Mouse (Mus musculus) midbrain, embryonic 14.5 days (tissue): ENCODE measurements around the gene Wdr62. TPM values are rescaled to one million over a fixed set of nuclear protein-coding genes. Genes with fewer than 3 reads are reported as not detected.

ENCODE experiments used
- ATAC-seq: fragments of 200-750 bp; cut with Nextera tagmentation; 2 replicates; pipeline ENCODE4 v1.8.0; 2017; ENCODE audit warnings: moderate number of reproducible peaks, moderate library complexity; ENCODE audit not compliant: low FRiP score, low TSS enrichment
- DNase-seq: peaks from one replicate; pipeline ENCODE4 v3.0.0-alpha.2; 2015
- H3K27ac ChIP-seq: fragments of 300-500 bp; sonication (generic); replicated peaks from 2 replicates; pipeline ENCODE4 v1.5.1; 2014; ENCODE audit warnings: mild to moderate bottlenecking, low read depth, low read length, moderate library complexity
- H3K27me3 ChIP-seq: fragments of 300-500 bp; sonication (generic); 2 replicates; pipeline ENCODE4 v1.6.1; 2014; ENCODE audit warnings: low read length, control low read depth, mixed read lengths; ENCODE audit not compliant: control insufficient read depth, insufficient read depth
- H3K36me3 ChIP-seq: fragments of 300-500 bp; sonication (generic); 2 replicates; pipeline ENCODE4 v1.6.1; 2014; ENCODE audit warnings: low read length, control low read depth; ENCODE audit not compliant: control insufficient read depth, insufficient read depth
- H3K4me1 ChIP-seq: fragments of 300-500 bp; sonication (generic); 2 replicates; pipeline ENCODE4 v1.6.1; 2014; ENCODE audit warnings: mild to moderate bottlenecking, antibody characterized with exemption, low read length, control low read depth; ENCODE audit not compliant: control insufficient read depth, insufficient read depth
- H3K4me2 ChIP-seq: fragments of 300-500 bp; sonication (generic); 2 replicates; pipeline ENCODE4 v1.6.1; 2014; ENCODE audit warnings: mild to moderate bottlenecking, low read length, moderate library complexity
- H3K4me3 ChIP-seq: fragments of 300-500 bp; sonication (generic); replicated peaks from 2 replicates; pipeline ENCODE4 v1.5.1; 2014; ENCODE audit warnings: low read depth, low read length
- H3K9ac ChIP-seq: fragments of 300-500 bp; sonication (generic); replicated peaks from 2 replicates; pipeline ENCODE4 v1.6.1; 2014; ENCODE audit warnings: mild to moderate bottlenecking, low read length, moderate library complexity
- H3K9me3 ChIP-seq: fragments of 300-500 bp; sonication (generic); 2 replicates; pipeline ENCODE4 v1.6.1; 2016; ENCODE audit warnings: low read length, control low read depth, mixed read lengths; ENCODE audit not compliant: control insufficient read depth
- WGBS: fragments of 180-500 bp; shearing (Covaris S2); extraction: QIAGEN DNeasy Blood & Tissue Kit; methylation state at CpG from one replicate; pipeline ENCODE4 v1.1.7; 2014; 5-methylcytosine and 5-hydroxymethylcytosine counted together
- polyA plus RNA-seq: library from polyadenylated mRNA; unstranded; fragments of >200 nt; fragmentation: Nextera tagmentation; extraction: Ambion mirVana; gene quantifications from 2 replicates; pipeline ENCODE4 v1.2.1, GENCODE M21; 2014

The Wdr62 gene
- polyA plus RNA-seq, 1 experiment from 2014 or later, result 5.0 TPM

GRCm38 (mm10) chr7:30280670-30281138, 485 bp upstream of the Wdr62 start:
- peak overlapping the region; percentile 61 for H3K4me3 ChIP-seq
- H3K4me2 ChIP-seq, result peak overlapping the region; percentile 93
- H3K27ac ChIP-seq, result peak overlapping the region; percentile 95
- peak; percentile 95 for DNase-seq
- no peaks in the 10 kb centered on the region for H3K9me3 ChIP-seq
- no peaks in the 10 kb centered on the region for H3K36me3 ChIP-seq
- ATAC-seq, result peak; percentile 88
- under 1% methylated on average over 20 of the region's 20 CpGs for WGBS
- peaks cover 9% of the 10 kb centered on the region; the same call in 1 of the 2 replicates for H3K4me1 ChIP-seq
- peak overlapping the region; percentile 47 for H3K9ac ChIP-seq
- H3K27me3 ChIP-seq, result no peaks in the 10 kb centered on the region

- H3K27me3 ChIP-seq, result no peaks in the 10 kb centered on the region
- H3K36me3 ChIP-seq, result no peaks in the 10 kb centered on the region
- no peaks in the 10 kb centered on the region for H3K9me3 ChIP-seq
- peaks cover 9% of the 10 kb centered on the region; the same call in 1 of the 2 replicates for H3K4me1 ChIP-seq
- H3K27ac ChIP-seq, result no peak overlapping the region
- DNase-seq, result no peak
- H3K4me3 ChIP-seq, result peak overlapping the region; percentile 61
- under 1% methylated on average over 6 of the region's 6 CpGs for WGBS
- H3K9ac ChIP-seq, result peak overlapping the region; percentile 44; the same call in 1 of the 2 replicates
- peak overlapping the region; percentile 93 for H3K4me2 ChIP-seq
- no peak for ATAC-seq
Observed at GRCm38 (mm10) chr7:30279536-30279935, 683 bp downstream of the Wdr62 start.

GRCm38 (mm10) chr7:30278911-30279310, 1.3 kb downstream of the Wdr62 start:
- peaks cover 9% of the 10 kb centered on the region; the same call in 1 of the 2 replicates for H3K4me1 ChIP-seq
- ATAC-seq (no peak), DNase-seq (no peak)
- H3K9me3 ChIP-seq, result no peaks in the 10 kb centered on the region
- no peak overlapping the region for H3K9ac ChIP-seq
- no peaks in the 10 kb centered on the region for H3K27me3 ChIP-seq
- H3K36me3 ChIP-seq, result no peaks in the 10 kb centered on the region
- 64% methylated on average over 2 of the region's 2 CpGs for WGBS
- H3K27ac ChIP-seq, result no peak overlapping the region
- H3K4me3 ChIP-seq, result no peak overlapping the region
- H3K4me2 ChIP-seq, result 0 out of 2 replicates have a peak overlapping the region, but pooled peaks have one; percentile 93

GRCm38 (mm10) chr7:30274383-30274782, 5.8 kb downstream of the Wdr62 start:
- no peaks in the 10 kb centered on the region for H3K9me3 ChIP-seq
- H3K4me3 ChIP-seq, result no peak overlapping the region
- H3K27me3 ChIP-seq, result no peaks in the 10 kb centered on the region
- no peak overlapping the region for H3K4me2 ChIP-seq
- no peak overlapping the region for H3K9ac ChIP-seq
- WGBS, result 87% methylated on average over 6 of the region's 6 CpGs
- no peaks in the 10 kb centered on the region; the same call in 1 of the 2 replicates for H3K4me1 ChIP-seq
- ATAC-seq (no peak), DNase-seq (no peak)
- no peaks in the 10 kb centered on the region for H3K36me3 ChIP-seq
- no peak overlapping the region for H3K27ac ChIP-seq

GRCm38 (mm10) chr7:30269641-30270040, 10.6 kb downstream of the Wdr62 start:
- Histone ChIP-seq H3K27me3 (no peaks in the 10 kb centered on the region), H3K36me3 (0 out of 2 replicates have a peak, but pooled peaks cover 6% of the 10 kb centered on the region), H3K4me3 (no peak overlapping the region), H3K9me3 (no peaks in the 10 kb centered on the region), H3K4me2 (no peak overlapping the region), H3K9ac (0 out of 2 replicates have a peak overlapping the region, but pooled peaks have one; percentile 6), H3K27ac (no peak overlapping the region), H3K4me1 (no peaks in the 10 kb centered on the region)
- 89% methylated on average over 4 of the region's 4 CpGs for WGBS
- DNase-seq (no peak), ATAC-seq (no peak)

- Histone ChIP-seq H3K9me3 (no peaks in the 10 kb centered on the region), H3K9ac (no peak overlapping the region), H3K4me3 (no peak overlapping the region), H3K4me1 (no peaks in the 10 kb centered on the region), H3K27ac (no peak overlapping the region), H3K27me3 (no peaks in the 10 kb centered on the region), H3K4me2 (no peak overlapping the region), H3K36me3 (0 out of 2 replicates have a peak, but pooled peaks cover 6% of the 10 kb centered on the region)
- WGBS, result 83% methylated on average over 3 of the region's 3 CpGs
- ATAC-seq (no peak), DNase-seq (no peak)
Observed at GRCm38 (mm10) chr7:30266780-30267179, 13.4 kb downstream of the Wdr62 start.

- Histone ChIP-seq H3K9ac (no peak overlapping the region), H3K4me3 (no peak overlapping the region), H3K27me3 (no peaks in the 10 kb centered on the region), H3K4me1 (no peaks in the 10 kb centered on the region), H3K4me2 (no peak overlapping the region), H3K27ac (no peak overlapping the region), H3K36me3 (0 out of 2 replicates have a peak, but pooled peaks cover 6% of the 10 kb centered on the region), H3K9me3 (no peaks in the 10 kb centered on the region)
- ATAC-seq (no peak), DNase-seq (no peak)
- WGBS, result 87% methylated on average over 7 of the region's 7 CpGs
Observed at GRCm38 (mm10) chr7:30265935-30266334, 14.3 kb downstream of the Wdr62 start.

GRCm38 (mm10) chr7:30265531-30265930, 14.7 kb downstream of the Wdr62 start:
- H3K27ac ChIP-seq, result no peak overlapping the region
- H3K27me3 ChIP-seq, result no peaks in the 10 kb centered on the region
- no peaks in the 10 kb centered on the region for H3K4me1 ChIP-seq
- H3K36me3 ChIP-seq, result 0 out of 2 replicates have a peak, but pooled peaks cover 6% of the 10 kb centered on the region
- no peak overlapping the region for H3K9ac ChIP-seq
- H3K4me3 ChIP-seq, result no peak overlapping the region
- no peak overlapping the region for H3K4me2 ChIP-seq
- ATAC-seq (no peak), DNase-seq (no peak)
- H3K9me3 ChIP-seq, result no peaks in the 10 kb centered on the region
- WGBS, result 92% methylated on average over 5 of the region's 5 CpGs

- H3K27ac ChIP-seq, result no peak overlapping the region
- no peaks in the 10 kb centered on the region for H3K9me3 ChIP-seq
- no peak for ATAC-seq
- H3K4me3 ChIP-seq, result no peak overlapping the region
- H3K27me3 ChIP-seq, result no peaks in the 10 kb centered on the region
- no peak for DNase-seq
- H3K4me2 ChIP-seq, result no peak overlapping the region
- no peak overlapping the region for H3K9ac ChIP-seq
- WGBS, result 87% methylated on average over 2 of the region's 2 CpGs
- H3K36me3 ChIP-seq, result 0 out of 2 replicates have a peak, but pooled peaks cover 6% of the 10 kb centered on the region
- H3K4me1 ChIP-seq, result no peaks in the 10 kb centered on the region
Observed at GRCm38 (mm10) chr7:30265041-30265440, 15.2 kb downstream of the Wdr62 start.
